Mouse (Mus musculus): Measurements from ENCODE around the gene Wasf3.
A peak's percentile ranks its signal among the peaks of the same experiment; 100 is the strongest.

Wasf3 gene

GRCm38 (mm10) chr5:146402311-146402710 lies 17.5 kb downstream of the Wasf3 start:
- DNase-seq: no peak

GRCm38 (mm10) chr5:146403923-146404322 lies 19.1 kb downstream of the Wasf3 start:
- DNase-seq: no peak

- no peak for DNase-seq
Observed at GRCm38 (mm10) chr5:146406133-146406532, 21.3 kb downstream of the Wasf3 start.

- DNase-seq: no peak
Observed at GRCm38 (mm10) chr5:146407791-146408190, 23.0 kb downstream of the Wasf3 start.

GRCm38 (mm10) chr5:146408604-146409003 lies 23.8 kb downstream of the Wasf3 start:
- no peak for DNase-seq

GRCm38 (mm10) chr5:146410821-146411220 lies 26.0 kb downstream of the Wasf3 start:
- no peak for DNase-seq

GRCm38 (mm10) chr5:146412743-146413430 lies 28.1 kb downstream of the Wasf3 start:
- peak; percentile 72 for DNase-seq

- DNase-seq: no peak
Observed at GRCm38 (mm10) chr5:146414611-146415010, 29.8 kb downstream of the Wasf3 start.

GRCm38 (mm10) chr5:146415218-146415617 lies 30.4 kb downstream of the Wasf3 start:
- DNase-seq: peak; percentile 40

GRCm38 (mm10) chr5:146416331-146417110 lies 31.7 kb downstream of the Wasf3 start:
- no peak for DNase-seq

GRCm38 (mm10) chr5:146418092-146418491 lies 33.3 kb downstream of the Wasf3 start:
- no peak for DNase-seq

- no peak for DNase-seq
Observed at GRCm38 (mm10) chr5:146420081-146420480, 35.3 kb downstream of the Wasf3 start.

GRCm38 (mm10) chr5:146424711-146425326 lies 40.0 kb downstream of the Wasf3 start:
- peak; percentile 81 for DNase-seq

- DNase-seq: no peak
Observed at GRCm38 (mm10) chr5:146425656-146426055, 40.9 kb downstream of the Wasf3 start.

- peak; percentile 64 for DNase-seq
Observed at GRCm38 (mm10) chr5:146428109-146428508, 43.3 kb downstream of the Wasf3 start.

- DNase-seq: no peak
Observed at GRCm38 (mm10) chr5:146431821-146432220, 47.0 kb downstream of the Wasf3 start.

GRCm38 (mm10) chr5:146432476-146432875 lies 47.7 kb downstream of the Wasf3 start:
- no peak for DNase-seq

GRCm38 (mm10) chr5:146435316-146435715 lies 50.5 kb downstream of the Wasf3 start:
- no peak for DNase-seq

- DNase-seq: no peak
Observed at GRCm38 (mm10) chr5:146436796-146437195, 52.0 kb downstream of the Wasf3 start.

GRCm38 (mm10) chr5:146439152-146439781 lies 54.5 kb downstream of the Wasf3 start:
- DNase-seq: no peak

GRCm38 (mm10) chr5:146440273-146440672 lies 55.5 kb downstream of the Wasf3 start:
- no peak for DNase-seq

- DNase-seq: no peak
Observed at GRCm38 (mm10) chr5:146442767-146443166, 58.0 kb downstream of the Wasf3 start.

- no peak for DNase-seq
Observed at GRCm38 (mm10) chr5:146446633-146447032, 61.8 kb downstream of the Wasf3 start.
